Mouse (Mus musculus): Measurements from ENCODE around the gene Tars2. TPM values are rescaled to one million over a fixed set of nuclear protein-coding genes. Genes with fewer than 3 reads are reported as not detected.

The Tars2 gene
- total and polyA plus RNA-seq, 2 experiments, result 18.9 to 26.5 TPM

DNA sequence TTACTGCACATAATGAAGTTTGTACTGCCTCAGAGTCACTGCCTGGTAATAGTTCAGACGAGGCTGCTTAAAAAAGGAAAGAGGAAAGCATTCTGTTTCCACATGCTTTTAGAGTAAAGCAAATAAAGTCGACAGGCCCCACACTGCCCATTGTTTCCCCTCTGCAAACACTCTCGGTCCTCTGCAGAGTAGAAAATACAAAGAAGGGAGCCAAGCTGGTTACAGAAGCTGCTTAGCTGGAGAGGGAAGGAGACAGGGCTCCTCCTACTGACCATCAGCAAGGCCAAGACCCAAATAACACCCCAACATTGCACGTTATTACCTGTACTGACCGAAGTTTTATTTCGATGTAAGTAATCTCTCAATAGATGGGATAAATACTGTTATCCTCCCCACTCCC, 3.0 kb upstream of the Tars2 start:
- 65% methylated on average over 6 of the region's 6 CpGs for WGBS
- Histone ChIP-seq H3K36me3 (ENCODE audit: control insufficient read depth, insufficient read depth, low read length) (peaks cover 17% of the 10 kb centered on the region), H3K79me2 (ENCODE audit: control insufficient read depth, insufficient read depth, low read length) (no peaks in the 10 kb centered on the region; the same call in 1 of the 2 replicates), H3K27ac (replicated peaks; ENCODE audit: insufficient read depth, low read depth, low read length) (no peak overlapping the region), H3K4me3 (ENCODE audit: insufficient read depth, low read depth, low read length) (no peak overlapping the region), H3K4me1 (ENCODE audit: control insufficient read depth, insufficient read depth, low read length) (no peaks in the 10 kb centered on the region), H3K9ac (ENCODE audit: low read depth, low read length) (no peak overlapping the region), H3K27me3 (ENCODE audit: control insufficient read depth, insufficient read depth, low read length) (no peaks in the 10 kb centered on the region)
- TF ChIP-seq CTCF (IDR thresholded peaks at IDR 0.05; ENCODE audit: low read depth, low read length), result no peak
- no peak for TF ChIP-seq POLR2A (IDR thresholded peaks at IDR 0.05; ENCODE audit: extremely low read depth, insufficient read depth, low read length)
- no peak for DNase-seq (ENCODE audit: extremely low read depth, low read depth, low spot score)

DNA sequence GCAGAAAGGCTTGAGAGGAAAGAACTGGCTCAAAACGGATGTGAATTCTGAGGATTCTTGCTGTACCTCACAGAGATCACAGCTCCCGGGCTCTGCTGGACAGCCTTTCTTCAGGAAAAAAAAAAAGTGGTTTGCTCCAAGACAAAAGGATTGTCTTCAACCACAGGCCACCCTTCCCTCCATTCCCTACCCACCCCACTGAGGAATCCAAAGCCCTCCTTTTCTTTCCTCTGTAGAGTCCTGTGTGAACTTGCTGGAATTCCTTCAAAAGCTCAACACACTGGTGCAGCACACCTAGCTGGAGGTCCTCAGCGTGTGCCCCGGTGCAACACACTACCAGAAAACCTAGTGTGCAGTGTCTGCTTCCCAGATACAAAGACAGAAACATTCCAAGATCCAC, 1.8 kb upstream of the Tars2 start:
- no peak for TF ChIP-seq POLR2A (IDR thresholded peaks at IDR 0.05; ENCODE audit: extremely low read depth, insufficient read depth, low read length)
- TF ChIP-seq CTCF (IDR thresholded peaks at IDR 0.05; ENCODE audit: low read depth, low read length), result no peak
- no peak overlapping the region for H3K4me3 ChIP-seq (ENCODE audit: insufficient read depth, low read depth, low read length)
- H3K4me1 ChIP-seq (ENCODE audit: control insufficient read depth, insufficient read depth, low read length), result no peaks in the 10 kb centered on the region
- no peak overlapping the region for H3K27ac ChIP-seq (replicated peaks; ENCODE audit: insufficient read depth, low read depth, low read length)
- H3K9ac ChIP-seq (ENCODE audit: low read depth, low read length), result no peak overlapping the region
- DNase-seq (ENCODE audit: extremely low read depth, low read depth, low spot score), result no peak
- WGBS, result 81% methylated on average over 4 of the region's 4 CpGs
- H3K27me3 ChIP-seq (ENCODE audit: control insufficient read depth, insufficient read depth, low read length), result no peaks in the 10 kb centered on the region
- no peaks in the 10 kb centered on the region; the same call in 1 of the 2 replicates for H3K79me2 ChIP-seq (ENCODE audit: control insufficient read depth, insufficient read depth, low read length)
- peaks cover 17% of the 10 kb centered on the region for H3K36me3 ChIP-seq (ENCODE audit: control insufficient read depth, insufficient read depth, low read length)

DNA sequence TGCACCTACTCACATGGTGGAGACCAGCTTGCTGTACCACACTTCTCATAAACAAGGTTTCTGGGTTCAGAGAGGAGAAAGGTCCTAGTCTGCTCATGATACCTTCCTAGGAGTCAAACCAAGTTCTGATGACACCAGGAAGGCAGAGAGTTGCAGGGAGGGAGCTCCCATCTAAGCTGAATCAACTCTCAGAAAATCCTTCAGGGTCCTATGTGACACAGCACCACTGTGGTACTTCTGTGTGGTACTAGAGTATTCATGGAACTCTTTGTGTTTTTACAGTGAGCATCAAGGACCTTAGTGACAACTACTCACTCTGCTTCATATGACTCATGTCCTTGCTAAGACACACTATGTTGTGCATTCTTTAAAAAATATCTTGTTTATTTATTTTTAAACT, 650 bp upstream of the Tars2 start:
- Histone ChIP-seq H3K36me3 (ENCODE audit: control insufficient read depth, insufficient read depth, low read length) (peaks cover 8% of the 10 kb centered on the region; the same call in 1 of the 2 replicates), H3K27me3 (ENCODE audit: control insufficient read depth, insufficient read depth, low read length) (no peaks in the 10 kb centered on the region), H3K79me2 (ENCODE audit: control insufficient read depth, insufficient read depth, low read length) (no peaks in the 10 kb centered on the region; the same call in 1 of the 2 replicates), H3K4me1 (ENCODE audit: control insufficient read depth, insufficient read depth, low read length) (no peaks in the 10 kb centered on the region), H3K9ac (ENCODE audit: low read depth, low read length) (no peak overlapping the region), H3K4me3 (ENCODE audit: insufficient read depth, low read depth, low read length) (no peak overlapping the region), H3K27ac (replicated peaks; ENCODE audit: insufficient read depth, low read depth, low read length) (no peak overlapping the region)
- no peak for TF ChIP-seq POLR2A (IDR thresholded peaks at IDR 0.05; ENCODE audit: extremely low read depth, insufficient read depth, low read length)
- TF ChIP-seq CTCF (IDR thresholded peaks at IDR 0.05; ENCODE audit: low read depth, low read length), result no peak
- no peak for DNase-seq (ENCODE audit: extremely low read depth, low read depth, low spot score)

DNA sequence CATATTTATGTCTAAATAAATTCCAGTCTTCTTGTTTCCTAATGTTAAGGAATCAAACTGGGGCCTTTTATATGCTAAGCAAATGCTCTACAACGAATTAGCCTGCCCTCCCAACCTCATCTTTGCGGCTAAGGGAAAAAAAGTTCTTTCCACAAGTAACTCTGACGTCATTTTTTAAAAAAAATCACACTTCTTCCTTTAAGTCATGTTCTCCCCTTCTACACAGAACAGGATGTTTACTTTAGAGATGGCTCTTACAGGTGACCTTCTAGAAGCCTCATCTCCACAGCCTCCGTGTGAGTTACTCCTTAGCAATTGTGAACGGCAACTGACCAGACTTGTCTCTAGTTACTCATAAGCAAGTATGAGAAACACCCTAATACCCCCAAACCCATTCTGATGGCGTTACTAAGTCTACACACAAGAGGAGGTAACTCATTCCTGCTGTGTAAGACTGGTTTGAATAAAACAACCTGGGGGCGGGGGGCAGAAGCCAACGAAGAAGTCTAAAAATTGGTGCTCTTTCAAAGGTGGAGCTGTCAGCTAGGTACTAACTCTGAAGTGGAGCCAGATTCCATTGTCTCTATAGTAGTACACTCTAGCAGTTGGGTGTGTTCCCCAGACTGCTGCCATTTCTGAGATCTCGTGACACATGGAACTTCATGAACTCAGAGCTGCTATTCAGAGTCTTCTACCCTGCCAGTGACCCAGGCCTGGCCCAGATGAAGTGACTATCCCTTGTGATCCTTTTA, 1.4 kb downstream of the Tars2 start:
- H3K4me3 ChIP-seq (ENCODE audit: insufficient read depth, low read depth, low read length), result no peak overlapping the region
- DNase-seq (ENCODE audit: extremely low read depth, low read depth, low spot score), result no peak
- H3K4me1 ChIP-seq (ENCODE audit: control insufficient read depth, insufficient read depth, low read length), result no peaks in the 10 kb centered on the region
- no peak overlapping the region for H3K9ac ChIP-seq (ENCODE audit: low read depth, low read length)
- no peak overlapping the region for H3K27ac ChIP-seq (replicated peaks; ENCODE audit: insufficient read depth, low read depth, low read length)
- WGBS, result 49% methylated on average over 9 of the region's 9 CpGs
- no peaks in the 10 kb centered on the region; the same call in 1 of the 2 replicates for H3K79me2 ChIP-seq (ENCODE audit: control insufficient read depth, insufficient read depth, low read length)
- TF ChIP-seq POLR2A (IDR thresholded peaks at IDR 0.05; ENCODE audit: extremely low read depth, insufficient read depth, low read length) (no peak), CTCF (IDR thresholded peaks at IDR 0.05; ENCODE audit: low read depth, low read length) (no peak)
- no peaks in the 10 kb centered on the region for H3K36me3 ChIP-seq (ENCODE audit: control insufficient read depth, insufficient read depth, low read length)
- no peaks in the 10 kb centered on the region for H3K27me3 ChIP-seq (ENCODE audit: control insufficient read depth, insufficient read depth, low read length)

DNA sequence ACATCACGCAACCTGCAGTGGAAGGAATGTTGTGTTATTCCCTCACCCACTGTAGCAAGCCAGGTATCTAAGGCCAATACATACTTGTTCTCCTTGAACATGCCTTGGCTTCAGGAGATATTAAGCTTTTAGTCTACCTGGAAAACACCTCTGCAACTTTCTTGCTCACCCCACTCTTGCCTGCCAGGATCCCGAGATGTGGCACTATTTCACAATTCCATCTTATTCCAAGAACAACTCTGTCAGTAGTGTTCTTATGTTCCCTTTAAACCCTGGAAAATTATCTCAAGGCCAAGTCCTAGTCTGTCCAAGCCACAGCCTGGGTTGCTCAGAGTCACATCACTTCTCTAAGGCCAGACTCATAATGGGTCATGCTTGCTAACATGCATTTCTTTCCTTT, 3.2 kb downstream of the Tars2 start:
- DNase-seq (ENCODE audit: extremely low read depth, low read depth, low spot score), result no peak
- TF ChIP-seq POLR2A (IDR thresholded peaks at IDR 0.05; ENCODE audit: extremely low read depth, insufficient read depth, low read length) (no peak), CTCF (IDR thresholded peaks at IDR 0.05; ENCODE audit: low read depth, low read length) (no peak)
- H3K9ac ChIP-seq (ENCODE audit: low read depth, low read length), result no peak overlapping the region
- peaks cover 2% of the 10 kb centered on the region; the same call in 1 of the 2 replicates for H3K36me3 ChIP-seq (ENCODE audit: control insufficient read depth, insufficient read depth, low read length)
- 73% methylated on average over 2 of the region's 2 CpGs for WGBS
- no peaks in the 10 kb centered on the region for H3K4me1 ChIP-seq (ENCODE audit: control insufficient read depth, insufficient read depth, low read length)
- H3K27ac ChIP-seq (replicated peaks; ENCODE audit: insufficient read depth, low read depth, low read length), result no peak overlapping the region
- H3K4me3 ChIP-seq (ENCODE audit: insufficient read depth, low read depth, low read length), result no peak overlapping the region
- no peaks in the 10 kb centered on the region for H3K27me3 ChIP-seq (ENCODE audit: control insufficient read depth, insufficient read depth, low read length)
- no peaks in the 10 kb centered on the region; the same call in 1 of the 2 replicates for H3K79me2 ChIP-seq (ENCODE audit: control insufficient read depth, insufficient read depth, low read length)

All from liver, adult 2 months (tissue).